Mouse (Mus musculus): ENCODE results near the gene Olfr390. TPM values are rescaled to one million over a fixed set of nuclear protein-coding genes. Genes with fewer than 3 reads are reported as not detected.

Gene Olfr390
- total RNA-seq (2014; rRNA removed) (not detected in 2 replicates), polyA plus RNA-seq (2015; fragmentation: Nextera tagmentation; extraction: Ambion mirVana) (not detected in 2 replicates)

GRCm38 (mm10) chr11:73782664-73783063 is at the start of gene Olfr390:
Gene Olfr390 (plus strand): TSS chr11:73782964.
- no peak for DNase-seq (ENCODE audit: low spot score)
- Histone ChIP-seq H3K27ac (no peak within 1 kb of the TSS), H3K4me3 (ENCODE audit: low read length) (no peak within 1 kb of the TSS), H3K36me3 (ENCODE audit: insufficient read depth, low read length) (no peaks in the 10 kb centered on the region), H3K4me2 (ENCODE audit: low read depth, low read length) (no peak within 1 kb of the TSS), H3K9me3 (ENCODE audit: low read length) (no peaks in the 10 kb centered on the region), H3K27me3 (ENCODE audit: insufficient read depth, low read length) (no peaks in the 10 kb centered on the region), H3K4me1 (ENCODE audit: insufficient read depth, low read length) (no peaks in the 10 kb centered on the region), H3K9ac (replicated peaks; ENCODE audit: low read length) (no peak within 1 kb of the TSS)
- no peak for TF ChIP-seq CTCF (IDR thresholded peaks at IDR 0.05; ENCODE audit: low read depth)
- 59% methylated on average over 1 of the region's 1 CpGs for WGBS
- ATAC-seq = no peak

- no peak overlapping the region for H3K4me3 ChIP-seq (ENCODE audit: low read length)
- no peaks in the 10 kb centered on the region for H3K27me3 ChIP-seq (ENCODE audit: insufficient read depth, low read length)
- no peaks in the 10 kb centered on the region for H3K4me1 ChIP-seq (ENCODE audit: insufficient read depth, low read length)
- no peak for ATAC-seq
- no peak overlapping the region for H3K4me2 ChIP-seq (ENCODE audit: low read depth, low read length)
- no peak overlapping the region for H3K27ac ChIP-seq
- H3K36me3 ChIP-seq (ENCODE audit: insufficient read depth, low read length) = no peaks in the 10 kb centered on the region
- no peak overlapping the region for H3K9ac ChIP-seq (replicated peaks; ENCODE audit: low read length)
- DNase-seq (ENCODE audit: low spot score) = no peak
- no peaks in the 10 kb centered on the region for H3K9me3 ChIP-seq (ENCODE audit: low read length)
- no peak for TF ChIP-seq CTCF (IDR thresholded peaks at IDR 0.05; ENCODE audit: low read depth)
Observed at GRCm38 (mm10) chr11:73759115-73759514, 23.6 kb upstream of the Olfr390 start.

DNA sequence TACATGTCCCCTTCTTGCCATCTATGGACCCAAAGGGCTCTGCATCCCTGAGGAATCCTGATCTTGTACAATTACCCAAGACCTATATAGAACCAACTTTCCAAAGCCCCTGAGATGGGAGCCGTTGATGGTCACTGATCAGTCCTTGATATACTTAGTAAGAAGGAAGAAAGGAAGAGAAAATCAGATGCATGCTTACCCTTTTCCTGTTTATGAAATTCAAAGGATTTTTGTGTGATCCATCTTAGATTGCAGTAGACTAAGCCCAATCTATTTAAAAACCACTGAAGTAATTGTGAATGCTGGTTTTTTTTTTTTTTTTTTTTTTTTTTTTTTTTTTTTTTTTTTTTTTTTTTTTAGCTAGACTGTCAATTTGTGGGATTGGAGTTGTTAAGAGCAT is 2.2 kb upstream of the Olfr390 start, which contains the start of gene Olfr389:
Gene Olfr389, minus strand, starts transcription at position 101 of the 400 bp plus-strand sequence.
- Histone ChIP-seq H3K36me3 (ENCODE audit: insufficient read depth, low read length) (no peaks in the 10 kb centered on the region), H3K27ac (no peak within 1 kb of the TSS), H3K4me3 (ENCODE audit: low read length) (no peak within 1 kb of the TSS), H3K27me3 (ENCODE audit: insufficient read depth, low read length) (no peaks in the 10 kb centered on the region), H3K4me1 (ENCODE audit: insufficient read depth, low read length) (no peaks in the 10 kb centered on the region), H3K4me2 (ENCODE audit: low read depth, low read length) (no peak within 1 kb of the TSS), H3K9me3 (ENCODE audit: low read length) (no peaks in the 10 kb centered on the region), H3K9ac (replicated peaks; ENCODE audit: low read length) (no peak within 1 kb of the TSS)
- no peak for ATAC-seq
- DNase-seq (ENCODE audit: low spot score) = no peak
- TF ChIP-seq CTCF (IDR thresholded peaks at IDR 0.05; ENCODE audit: low read depth) = no peak
- WGBS = 84% methylated on average over 1 of the region's 1 CpGs

DNA sequence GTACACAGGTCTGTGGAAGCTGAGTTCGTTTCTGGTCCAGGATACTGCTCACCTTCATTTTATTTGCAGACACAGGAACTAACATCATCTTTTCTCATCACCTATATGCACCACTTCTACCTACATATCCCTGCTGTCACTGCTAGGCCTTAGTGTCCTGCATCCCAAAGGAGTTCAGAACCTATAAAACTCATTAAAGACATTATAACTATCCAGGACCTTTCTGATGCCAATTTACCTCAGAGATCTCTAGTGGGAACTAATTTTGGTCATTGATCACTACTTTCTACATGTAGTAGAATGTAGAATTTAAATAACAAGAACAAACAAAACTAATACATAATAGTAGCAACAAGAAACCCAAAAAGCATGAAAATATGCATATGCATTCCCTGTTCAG is 20.2 kb downstream of the Olfr390 start, which contains the start of gene Olfr391-ps:
Gene Olfr391-ps, minus strand, starts transcription at position 101 of the 400 bp plus-strand sequence.
- no peaks in the 10 kb centered on the region for H3K4me1 ChIP-seq (ENCODE audit: insufficient read depth, low read length)
- WGBS = 11% methylated on average over 1 of the region's 1 CpGs
- no peak for TF ChIP-seq CTCF (IDR thresholded peaks at IDR 0.05; ENCODE audit: low read depth)
- no peak for ATAC-seq
- no peak within 1 kb of the TSS for H3K27ac ChIP-seq
- no peaks in the 10 kb centered on the region for H3K27me3 ChIP-seq (ENCODE audit: insufficient read depth, low read length)
- H3K4me3 ChIP-seq (ENCODE audit: low read length) = no peak within 1 kb of the TSS
- no peak within 1 kb of the TSS for H3K4me2 ChIP-seq (ENCODE audit: low read depth, low read length)
- H3K9ac ChIP-seq (replicated peaks; ENCODE audit: low read length) = no peak within 1 kb of the TSS
- no peak for DNase-seq (ENCODE audit: low spot score)
- 0 out of 2 replicates have a peak, but pooled peaks cover 3% of the 10 kb centered on the region for H3K9me3 ChIP-seq (ENCODE audit: low read length)
- no peaks in the 10 kb centered on the region for H3K36me3 ChIP-seq (ENCODE audit: insufficient read depth, low read length)

DNA sequence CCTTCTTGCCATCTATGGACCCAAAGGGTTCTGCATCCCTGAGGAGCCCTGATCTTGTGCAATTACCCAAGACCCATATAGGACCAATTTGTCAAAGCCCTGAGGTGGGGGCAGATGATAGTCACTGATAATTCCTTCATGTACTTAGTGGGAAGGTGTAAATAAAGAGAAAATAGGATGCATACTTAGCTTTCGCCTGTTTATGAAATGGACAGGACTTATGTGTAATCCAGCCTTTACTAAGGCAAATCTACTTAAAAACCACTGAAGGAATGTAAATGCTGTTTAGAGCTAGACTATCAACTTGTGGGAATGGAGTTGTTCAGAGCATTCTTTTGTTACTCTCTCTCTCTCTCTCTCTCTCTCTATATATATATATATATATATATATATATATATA is 34.2 kb downstream of the Olfr390 start, which contains the start of gene Olfr392:
Gene Olfr392, minus strand, starts transcription at position 101 of the 400 bp plus-strand sequence.
- Histone ChIP-seq H3K4me3 (ENCODE audit: low read length) (no peak within 1 kb of the TSS), H3K36me3 (ENCODE audit: insufficient read depth, low read length) (no peaks in the 10 kb centered on the region), H3K27ac (no peak within 1 kb of the TSS), H3K9me3 (ENCODE audit: low read length) (peaks cover 3% of the 10 kb centered on the region; the same call in 1 of the 2 replicates), H3K9ac (replicated peaks; ENCODE audit: low read length) (no peak within 1 kb of the TSS), H3K4me1 (ENCODE audit: insufficient read depth, low read length) (no peaks in the 10 kb centered on the region), H3K4me2 (ENCODE audit: low read depth, low read length) (no peak within 1 kb of the TSS), H3K27me3 (ENCODE audit: insufficient read depth, low read length) (no peaks in the 10 kb centered on the region)
- no peak for ATAC-seq
- WGBS = 97% methylated on average over 1 of the region's 1 CpGs
- no peak for TF ChIP-seq CTCF (IDR thresholded peaks at IDR 0.05; ENCODE audit: low read depth)
- no peak for DNase-seq (ENCODE audit: low spot score)

Other genes starting within 250 kb of the Olfr390 start
- gene Olfr385, start 190.0 kb upstream of the Olfr390 start, total RNA-seq (2014; rRNA removed) = not detected in 2 replicates
- gene Olfr385, start 190.0 kb upstream of the Olfr390 start, polyA plus RNA-seq (2015; fragmentation: Nextera tagmentation; extraction: Ambion mirVana) = not detected in 2 replicates
- not detected in 2 replicates for gene Olfr384, start 184.4 kb upstream of the Olfr390 start, total RNA-seq (2014; rRNA removed)
- gene Olfr384, start 184.4 kb upstream of the Olfr390 start, polyA plus RNA-seq (2015; fragmentation: Nextera tagmentation; extraction: Ambion mirVana) = not detected in 2 replicates
- gene Zfp735, start 94.2 kb upstream of the Olfr390 start, total RNA-seq (2014; rRNA removed) = not detected in 2 replicates
- not detected in 2 replicates for gene Zfp735, start 94.2 kb upstream of the Olfr390 start, polyA plus RNA-seq (2015; fragmentation: Nextera tagmentation; extraction: Ambion mirVana)
- gene Olfr389, start 2.3 kb upstream of the Olfr390 start, total RNA-seq (2014; rRNA removed) = not detected in 2 replicates
- gene Olfr389, start 2.3 kb upstream of the Olfr390 start, polyA plus RNA-seq (2015; fragmentation: Nextera tagmentation; extraction: Ambion mirVana) = not detected in 2 replicates
- not detected in 2 replicates for gene Olfr391-ps, start 20.1 kb downstream of the Olfr390 start, total RNA-seq (2014; rRNA removed)
- gene Olfr391-ps, start 20.1 kb downstream of the Olfr390 start, polyA plus RNA-seq (2015; fragmentation: Nextera tagmentation; extraction: Ambion mirVana) = not detected in 2 replicates
- gene Olfr392, start 34.1 kb downstream of the Olfr390 start, total RNA-seq (2014; rRNA removed) = not detected in 2 replicates
- not detected in 2 replicates for gene Olfr392, start 34.1 kb downstream of the Olfr390 start, polyA plus RNA-seq (2015; fragmentation: Nextera tagmentation; extraction: Ambion mirVana)
- not detected in 2 replicates for gene Olfr393, start 68.5 kb downstream of the Olfr390 start, total RNA-seq (2014; rRNA removed)
- not detected in 2 replicates for gene Olfr393, start 68.5 kb downstream of the Olfr390 start, polyA plus RNA-seq (2015; fragmentation: Nextera tagmentation; extraction: Ambion mirVana)
- not detected in 2 replicates for gene Olfr394, start 107.8 kb downstream of the Olfr390 start, total RNA-seq (2014; rRNA removed)
- not detected in 2 replicates for gene Olfr394, start 107.8 kb downstream of the Olfr390 start, polyA plus RNA-seq (2015; fragmentation: Nextera tagmentation; extraction: Ambion mirVana)
- not detected in 2 replicates for gene Olfr395, start 126.3 kb downstream of the Olfr390 start, total RNA-seq (2014; rRNA removed)
- gene Olfr395, start 126.3 kb downstream of the Olfr390 start, polyA plus RNA-seq (2015; fragmentation: Nextera tagmentation; extraction: Ambion mirVana) = not detected in 2 replicates
- not detected in 2 replicates for gene Olfr23, start 153.7 kb downstream of the Olfr390 start, total RNA-seq (2014; rRNA removed)
- not detected in 2 replicates for gene Olfr23, start 153.7 kb downstream of the Olfr390 start, polyA plus RNA-seq (2015; fragmentation: Nextera tagmentation; extraction: Ambion mirVana)
- gene Olfr397, start 177.9 kb downstream of the Olfr390 start, total RNA-seq (2014; rRNA removed) = not detected in 2 replicates
- gene Olfr397, start 177.9 kb downstream of the Olfr390 start, polyA plus RNA-seq (2015; fragmentation: Nextera tagmentation; extraction: Ambion mirVana) = not detected in 2 replicates
- not detected in 2 replicates for gene Olfr398, start 207.4 kb downstream of the Olfr390 start, total RNA-seq (2014; rRNA removed)
- not detected in 2 replicates for gene Olfr398, start 207.4 kb downstream of the Olfr390 start, polyA plus RNA-seq (2015; fragmentation: Nextera tagmentation; extraction: Ambion mirVana)

Data from hindbrain, postnatal 0 days (tissue).